Mouse (Mus musculus) megakaryocyte, embryonic 14.5 days (primary cell): ENCODE measurements around the gene Ndufv2. TPM values are rescaled to one million over a fixed set of nuclear protein-coding genes. Genes with fewer than 3 reads are reported as not detected.

ENCODE experiments used
- H3K27me3 ChIP-seq: replicated peaks from 2 replicates; pipeline ENCODE3; 2012; ENCODE audit warnings: inconsistent platforms
- H3K36me3 ChIP-seq: replicated peaks from 2 replicates; pipeline ENCODE3; 2012; ENCODE audit warnings: low read length, inconsistent platforms, mixed read lengths
- H3K4me1 ChIP-seq: 2 replicates; pipeline ENCODE4 v1.6.1; 2012; ENCODE audit warnings: inconsistent platforms
- H3K4me3 ChIP-seq: replicated peaks from 2 replicates; pipeline ENCODE3; 2012; ENCODE audit warnings: moderate library complexity, mild to moderate bottlenecking, inconsistent platforms
- H3K9me3 ChIP-seq: 2 replicates; pipeline ENCODE4 v1.6.1; 2012; ENCODE audit warnings: inconsistent platforms
- FLI1 ChIP-seq: IDR thresholded peaks from 2 replicates; pipeline ENCODE4 v1.6.1; 2012; ENCODE audit warnings: low read length, inconsistent platforms, mixed read lengths
- GATA1 ChIP-seq: IDR thresholded peaks from 3 replicates; pipeline ENCODE4 v1.6.1; 2012; ENCODE audit warnings: mixed read lengths, low read length, inconsistent platforms, borderline replicate concordance
- polyA plus RNA-seq: library from polyadenylated mRNA; stranded (reverse); fragments of >175 nt; gene quantifications from 2 replicates; pipeline ENCODE4 v1.2.3, GENCODE M21; 2012; ENCODE audit warnings: low replicate concordance; ENCODE audit not compliant: insufficient read depth

Ndufv2 gene
- polyA plus RNA-seq, 1 experiment: 88.7 TPM

DNA sequence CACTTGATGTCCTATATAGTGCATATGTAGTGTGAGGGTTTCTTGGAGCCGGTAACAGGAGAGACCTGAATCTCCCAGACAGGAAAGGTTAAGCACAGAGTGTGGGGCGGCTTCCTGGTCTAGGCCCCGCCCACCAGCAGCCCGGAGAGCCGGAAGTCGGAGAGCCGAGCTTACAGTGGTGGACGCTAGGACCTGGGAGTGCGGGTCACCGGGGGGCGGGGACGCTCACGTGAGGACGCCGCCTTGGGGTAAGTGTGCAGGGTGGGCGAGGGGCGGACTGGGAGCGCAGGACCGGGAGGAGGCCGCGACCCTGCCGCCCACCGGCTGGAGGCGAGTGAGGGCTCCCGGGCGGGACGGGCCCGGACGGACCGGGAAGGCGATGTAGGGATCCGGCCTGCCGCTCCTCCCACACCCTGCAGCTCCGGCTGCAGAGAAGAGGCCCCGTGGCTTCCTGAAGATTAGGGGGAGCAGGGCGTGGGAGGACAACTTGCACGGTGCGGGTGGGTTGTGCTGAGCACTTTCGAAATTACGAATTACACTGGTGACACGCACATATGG, 10.1 kb upstream of the Ndufv2 start, which contains the start of gene Washc1:
Gene Washc1 (plus strand): TSS at position 144 of the 558 bp plus-strand sequence.
- Histone ChIP-seq H3K36me3 (peaks cover 38% of the 10 kb centered on the region), H3K27me3 (no peaks in the 10 kb centered on the region), H3K4me1 (peaks cover 72% of the 10 kb centered on the region), H3K9me3 (no peaks in the 10 kb centered on the region), H3K4me3 (peak within 1 kb of the TSS; percentile 97)
- TF ChIP-seq FLI1 (no peak), GATA1 (no peak)

DNA sequence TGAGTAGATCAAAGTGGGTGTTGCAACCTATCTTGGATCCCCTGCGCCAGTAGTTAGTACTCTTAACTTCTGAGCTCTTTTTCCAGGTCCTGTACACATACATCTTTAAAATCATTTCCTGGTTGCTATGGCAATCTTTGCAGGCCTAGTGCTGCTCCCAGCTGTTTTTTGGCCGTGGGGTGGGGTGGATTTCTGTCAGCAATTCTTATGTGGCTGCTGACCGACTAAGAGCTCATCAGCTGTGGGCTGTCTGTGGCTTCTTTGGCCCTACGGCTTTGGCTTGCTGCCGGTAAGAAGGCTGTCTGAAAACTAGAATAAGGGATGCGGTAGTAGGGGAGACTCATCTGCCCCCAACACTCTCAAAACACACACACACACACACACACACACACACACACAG, 9.4 kb upstream of the Ndufv2 start:
- Histone ChIP-seq H3K36me3 (peaks cover 34% of the 10 kb centered on the region), H3K27me3 (no peaks in the 10 kb centered on the region), H3K4me3 (peak overlapping the region; percentile 97), H3K9me3 (no peaks in the 10 kb centered on the region), H3K4me1 (peaks cover 79% of the 10 kb centered on the region)
- TF ChIP-seq FLI1 (no peak), GATA1 (no peak)

DNA sequence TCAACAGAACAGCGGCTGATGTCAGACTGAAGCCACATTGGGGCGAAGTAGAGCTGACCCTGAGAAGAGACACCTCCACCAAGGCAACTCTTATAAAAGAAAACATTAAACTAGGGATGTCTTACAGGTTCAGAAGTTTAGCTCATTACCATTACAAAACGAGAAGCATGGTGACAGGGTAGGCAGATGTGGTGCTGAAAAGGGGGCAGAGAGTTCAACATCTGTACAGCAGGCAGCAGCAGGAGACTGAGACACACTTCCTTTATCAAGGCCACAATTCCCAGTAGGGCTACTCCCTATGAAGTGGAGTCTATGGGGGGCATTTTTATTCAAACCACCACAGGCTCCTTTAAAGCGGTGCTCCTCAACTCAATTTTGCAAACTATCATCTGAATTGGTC, 6.8 kb upstream of the Ndufv2 start:
- peak overlapping the region; percentile 53 for H3K4me3 ChIP-seq
- H3K36me3 ChIP-seq: peaks cover 18% of the 10 kb centered on the region
- H3K9me3 ChIP-seq: no peaks in the 10 kb centered on the region
- no peaks in the 10 kb centered on the region for H3K27me3 ChIP-seq
- H3K4me1 ChIP-seq: peaks cover 63% of the 10 kb centered on the region
- TF ChIP-seq GATA1: no peak
- no peak for TF ChIP-seq FLI1

DNA sequence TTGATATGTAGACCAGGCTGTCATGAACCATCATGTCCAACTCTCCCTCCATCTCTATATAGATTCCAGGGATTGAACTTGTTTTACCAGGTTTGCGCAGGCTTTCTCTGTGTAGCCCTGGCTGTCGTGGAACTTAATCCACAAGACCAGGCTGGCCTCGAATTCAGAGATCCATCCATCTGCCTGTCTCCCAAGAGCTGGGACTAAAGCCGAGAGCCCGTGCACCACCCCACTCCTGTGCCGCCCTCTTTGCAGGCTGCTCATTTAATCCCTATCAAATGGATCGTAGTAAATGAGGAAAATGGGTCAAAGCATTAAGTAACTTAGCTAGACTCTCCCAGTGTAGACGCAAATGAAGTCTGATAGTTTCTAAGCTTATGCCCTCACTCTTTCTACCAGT, 6.1 kb upstream of the Ndufv2 start:
- H3K4me3 ChIP-seq: peak overlapping the region; percentile 80
- peaks cover 63% of the 10 kb centered on the region for H3K4me1 ChIP-seq
- no peaks in the 10 kb centered on the region for H3K27me3 ChIP-seq
- TF ChIP-seq GATA1 (no peak), FLI1 (no peak)
- peaks cover 13% of the 10 kb centered on the region for H3K36me3 ChIP-seq
- H3K9me3 ChIP-seq: no peaks in the 10 kb centered on the region

DNA sequence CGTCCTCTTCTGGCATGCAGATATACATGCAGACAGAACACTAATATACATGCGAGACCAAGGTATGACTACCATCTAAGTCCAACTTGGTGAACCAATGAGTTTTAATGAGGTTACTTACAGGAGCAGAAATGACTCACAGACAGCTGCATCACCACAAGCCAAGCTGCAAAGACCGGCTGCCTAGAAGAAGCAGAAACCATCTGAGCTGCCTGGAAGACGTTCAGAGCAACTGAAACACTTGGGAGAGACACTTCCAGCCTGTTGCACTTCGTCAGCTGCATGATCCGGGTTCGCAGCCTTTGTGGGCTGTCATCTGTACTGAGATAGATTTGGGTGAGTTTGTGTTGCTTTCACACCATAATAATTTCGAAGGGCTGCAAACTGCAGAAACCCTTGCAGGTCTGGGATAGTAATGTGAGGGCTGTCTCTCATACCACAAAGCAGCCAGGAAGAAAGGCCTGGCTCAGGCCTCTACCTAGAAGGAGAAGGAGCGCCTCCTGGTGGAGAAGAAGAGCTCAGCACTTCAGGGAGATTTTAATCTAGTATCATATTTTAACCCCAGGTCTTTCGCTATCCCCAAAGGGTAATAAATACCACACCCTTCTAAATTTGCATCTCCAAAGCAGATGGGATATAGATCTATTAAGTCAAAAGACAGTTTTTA, 5.4 kb upstream of the Ndufv2 start:
- Histone ChIP-seq H3K9me3 (no peaks in the 10 kb centered on the region), H3K27me3 (no peaks in the 10 kb centered on the region), H3K4me3 (peak overlapping the region; percentile 80), H3K36me3 (peaks cover 12% of the 10 kb centered on the region), H3K4me1 (peaks cover 60% of the 10 kb centered on the region)
- TF ChIP-seq FLI1 (no peak), GATA1 (no peak)

DNA sequence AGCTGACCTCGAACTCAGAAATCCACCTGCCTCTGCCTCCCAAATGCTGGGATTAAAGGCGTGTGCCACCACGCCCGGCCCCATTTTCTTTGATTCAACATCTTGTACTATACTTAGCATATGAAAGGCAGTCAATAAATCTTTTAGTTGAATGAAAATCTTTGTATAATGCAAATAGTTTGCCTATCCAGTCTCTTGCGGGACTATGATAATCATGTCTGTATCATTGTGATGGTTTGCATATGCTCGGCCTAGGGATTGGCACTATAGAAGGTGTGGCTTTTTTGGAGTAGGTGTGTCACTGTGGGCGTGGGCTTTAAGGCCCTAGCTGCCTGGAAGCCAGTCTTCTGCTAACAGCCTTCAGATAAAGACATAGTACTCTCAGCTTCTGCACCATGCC, 2.7 kb upstream of the Ndufv2 start:
- H3K36me3 ChIP-seq: peaks cover 12% of the 10 kb centered on the region
- TF ChIP-seq GATA1 (no peak), FLI1 (no peak)
- peaks cover 56% of the 10 kb centered on the region for H3K4me1 ChIP-seq

DNA sequence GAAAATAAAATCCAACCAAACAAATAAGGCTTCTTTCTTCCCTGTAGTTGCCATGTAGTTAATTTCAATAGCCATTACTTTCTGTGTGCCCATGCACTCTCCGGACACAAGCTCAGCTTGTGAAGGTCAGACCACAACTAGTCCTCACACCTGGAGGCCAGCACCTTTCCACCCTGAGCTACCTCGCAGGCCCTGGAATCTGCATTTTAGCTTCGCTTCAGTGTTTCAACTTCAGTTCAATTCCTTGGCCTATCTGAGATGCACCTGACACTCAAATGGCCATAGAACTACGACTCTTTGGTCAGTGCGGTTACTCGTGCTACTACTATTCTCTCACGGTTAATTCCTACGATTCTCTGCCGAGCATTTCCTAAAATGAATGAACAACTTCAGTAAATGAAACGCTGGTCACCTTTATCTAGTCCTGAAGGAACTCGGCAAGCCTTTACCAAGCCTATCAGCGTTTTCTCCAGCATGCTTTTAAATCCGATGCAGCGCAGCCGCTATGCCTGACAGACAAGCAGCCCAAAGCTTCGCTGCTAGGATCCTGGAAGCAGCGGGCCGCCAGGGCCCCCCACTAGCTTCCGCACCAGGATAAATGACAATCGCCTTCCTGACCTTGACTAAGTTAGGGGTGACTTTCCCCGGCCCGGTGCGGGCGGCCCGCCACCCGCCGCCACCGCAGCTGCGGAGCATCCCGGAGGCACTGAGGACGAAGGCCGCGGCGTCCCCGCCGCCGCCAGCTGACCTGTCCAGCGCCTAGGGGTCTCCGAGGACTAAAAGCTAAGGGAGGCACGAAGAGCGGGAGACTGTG, 586 bp downstream of the Ndufv2 start:
- TF ChIP-seq GATA1 (no peak), FLI1 (no peak)
- H3K27me3 ChIP-seq: no peaks in the 10 kb centered on the region
- H3K36me3 ChIP-seq: peaks cover 19% of the 10 kb centered on the region
- peaks cover 43% of the 10 kb centered on the region for H3K4me1 ChIP-seq
- H3K4me3 ChIP-seq: peak overlapping the region; percentile 95
- H3K9me3 ChIP-seq: no peaks in the 10 kb centered on the region

More for the DNA sequence above, 2.7 kb upstream of the Ndufv2 start:
- H3K9me3 ChIP-seq: no peaks in the 10 kb centered on the region
- no peak overlapping the region for H3K4me3 ChIP-seq
- no peaks in the 10 kb centered on the region for H3K27me3 ChIP-seq

DNA sequence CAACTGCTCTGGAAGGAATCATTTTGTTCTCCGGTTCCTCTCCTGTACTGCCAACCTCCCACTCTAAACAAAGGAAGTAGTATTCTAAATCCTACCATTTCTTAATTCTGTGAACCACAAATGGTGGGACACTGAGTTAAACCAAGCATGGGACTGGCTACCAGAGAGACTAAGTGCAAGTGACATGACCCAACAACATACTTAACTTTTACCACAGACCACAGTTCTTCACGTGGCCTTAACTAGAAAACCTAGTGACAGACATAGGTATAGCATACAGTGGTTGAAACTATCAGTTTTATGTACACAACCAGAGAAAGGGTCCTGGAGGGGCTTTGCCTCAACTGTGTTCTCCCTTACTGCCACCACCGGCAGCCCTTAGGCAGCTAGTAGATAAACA, 8.7 kb downstream of the Ndufv2 start:
- TF ChIP-seq FLI1 (no peak), GATA1 (no peak)
- H3K4me3 ChIP-seq: no peak overlapping the region
- H3K27me3 ChIP-seq: no peaks in the 10 kb centered on the region
- peaks cover 57% of the 10 kb centered on the region for H3K36me3 ChIP-seq
- H3K4me1 ChIP-seq: peaks cover 42% of the 10 kb centered on the region
- no peaks in the 10 kb centered on the region for H3K9me3 ChIP-seq

DNA sequence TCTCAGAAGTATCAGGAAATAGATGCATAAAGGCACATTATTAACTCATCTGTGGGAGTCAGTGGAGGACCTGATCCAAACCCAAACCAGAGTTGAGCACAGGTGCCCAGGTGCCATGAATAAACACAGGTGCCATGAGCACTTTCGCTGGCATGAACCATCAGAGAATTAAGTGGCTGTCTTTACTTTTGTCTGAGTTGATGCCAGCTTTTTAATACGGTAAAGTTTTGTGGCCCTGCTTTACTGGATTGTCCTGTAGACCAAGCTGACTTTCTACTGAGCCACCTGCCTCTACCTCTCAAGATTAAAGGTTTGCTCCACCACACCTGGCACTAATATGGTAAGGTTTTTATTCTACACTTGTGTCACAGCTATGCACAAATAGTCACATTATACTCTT, 9.3 kb downstream of the Ndufv2 start:
- Histone ChIP-seq H3K36me3 (peaks cover 59% of the 10 kb centered on the region), H3K27me3 (no peaks in the 10 kb centered on the region), H3K9me3 (no peaks in the 10 kb centered on the region), H3K4me3 (no peak overlapping the region), H3K4me1 (peaks cover 36% of the 10 kb centered on the region)
- no peak for TF ChIP-seq GATA1
- no peak for TF ChIP-seq FLI1

DNA sequence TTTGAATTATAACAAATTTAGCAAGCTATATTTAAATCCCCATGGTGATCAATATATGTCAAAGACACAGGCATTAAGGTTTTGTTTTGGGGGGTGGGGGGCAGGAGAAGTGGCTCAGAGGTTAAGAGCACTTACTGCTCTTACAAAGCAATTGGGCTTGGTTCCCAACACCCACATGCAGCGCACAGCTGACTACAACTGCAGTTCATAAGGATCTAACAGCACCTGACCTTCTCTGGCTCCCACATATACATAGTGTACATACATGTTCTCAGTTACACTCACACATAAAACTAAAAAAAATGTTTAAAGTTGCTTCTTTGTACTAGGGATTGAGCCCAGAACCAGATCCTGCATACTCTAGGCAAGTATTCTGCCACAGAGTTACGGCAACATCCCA, 10.0 kb downstream of the Ndufv2 start:
- H3K4me3 ChIP-seq: no peak overlapping the region
- TF ChIP-seq GATA1 (no peak), FLI1 (no peak)
- H3K36me3 ChIP-seq: peaks cover 63% of the 10 kb centered on the region
- peaks cover 33% of the 10 kb centered on the region for H3K4me1 ChIP-seq
- H3K27me3 ChIP-seq: no peaks in the 10 kb centered on the region
- no peaks in the 10 kb centered on the region for H3K9me3 ChIP-seq
